Mouse (Mus musculus): ENCODE results near the gene Dis3l2. TPM values are rescaled to one million over a fixed set of nuclear protein-coding genes. Genes with fewer than 3 reads are reported as not detected.

Dis3l2 gene
- total RNA-seq, 2 experiments from 2014 or later: 22.8 to 33.2 TPM

- ATAC-seq (replicated peaks; ENCODE audit: low FRiP score, low TSS enrichment, poor library complexity, severe bottlenecking): peak; percentile 72
These were observed 337.5 kb downstream of the Dis3l2 start for GRCm38 (mm10) chr1:87041119-87041518.

GRCm38 (mm10) chr1:87041814-87042438 lies 338.3 kb downstream of the Dis3l2 start:
- ATAC-seq (replicated peaks; ENCODE audit: low FRiP score, low TSS enrichment, poor library complexity, severe bottlenecking): peak; percentile 68

GRCm38 (mm10) chr1:87050072-87050471 lies 346.5 kb downstream of the Dis3l2 start:
- ATAC-seq (replicated peaks; ENCODE audit: low FRiP score, low TSS enrichment, poor library complexity, severe bottlenecking): no peak

- ATAC-seq (replicated peaks; ENCODE audit: low FRiP score, low TSS enrichment, poor library complexity, severe bottlenecking): no peak
These were observed 347.1 kb downstream of the Dis3l2 start for GRCm38 (mm10) chr1:87050700-87051099.

GRCm38 (mm10) chr1:87051369-87051768 lies 347.8 kb downstream of the Dis3l2 start:
- ATAC-seq (replicated peaks; ENCODE audit: low FRiP score, low TSS enrichment, poor library complexity, severe bottlenecking): no peak

GRCm38 (mm10) chr1:87057075-87057474 lies 353.5 kb downstream of the Dis3l2 start:
- ATAC-seq (replicated peaks; ENCODE audit: low FRiP score, low TSS enrichment, poor library complexity, severe bottlenecking): no peak

GRCm38 (mm10) chr1:87059042-87059665 lies 355.5 kb downstream of the Dis3l2 start:
- no peak for ATAC-seq (replicated peaks; ENCODE audit: low FRiP score, low TSS enrichment, poor library complexity, severe bottlenecking)

GRCm38 (mm10) chr1:87060913-87061312 lies 357.3 kb downstream of the Dis3l2 start:
- no peak for ATAC-seq (replicated peaks; ENCODE audit: low FRiP score, low TSS enrichment, poor library complexity, severe bottlenecking)

GRCm38 (mm10) chr1:87070720-87071119 lies 367.1 kb downstream of the Dis3l2 start:
- ATAC-seq (replicated peaks; ENCODE audit: low FRiP score, low TSS enrichment, poor library complexity, severe bottlenecking): peak; percentile 89

GRCm38 (mm10) chr1:87073776-87074175 lies 370.2 kb downstream of the Dis3l2 start:
- no peak for ATAC-seq (replicated peaks; ENCODE audit: low FRiP score, low TSS enrichment, poor library complexity, severe bottlenecking)

- no peak for ATAC-seq (replicated peaks; ENCODE audit: low FRiP score, low TSS enrichment, poor library complexity, severe bottlenecking)
These were observed 382.6 kb downstream of the Dis3l2 start for GRCm38 (mm10) chr1:87086196-87086595.

GRCm38 (mm10) chr1:87086964-87087363 lies 383.4 kb downstream of the Dis3l2 start:
- peak; percentile 47; the same call in 1 of the 2 replicates for ATAC-seq (replicated peaks; ENCODE audit: low FRiP score, low TSS enrichment, poor library complexity, severe bottlenecking)

GRCm38 (mm10) chr1:87089251-87089650 lies 385.6 kb downstream of the Dis3l2 start:
- ATAC-seq (replicated peaks; ENCODE audit: low FRiP score, low TSS enrichment, poor library complexity, severe bottlenecking): no peak

- no peak for ATAC-seq (replicated peaks; ENCODE audit: low FRiP score, low TSS enrichment, poor library complexity, severe bottlenecking)
These were observed 386.2 kb downstream of the Dis3l2 start, which contains the start of gene Alppl2 for GRCm38 (mm10) chr1:87089828-87090227. Gene Alppl2 (minus strand): TSS chr1:87089928.

GRCm38 (mm10) chr1:87095642-87096041 lies 392.0 kb downstream of the Dis3l2 start:
- no peak for ATAC-seq (replicated peaks; ENCODE audit: low FRiP score, low TSS enrichment, poor library complexity, severe bottlenecking)

- ATAC-seq (replicated peaks; ENCODE audit: low FRiP score, low TSS enrichment, poor library complexity, severe bottlenecking): peak; percentile 78
These were observed 394.9 kb downstream of the Dis3l2 start for GRCm38 (mm10) chr1:87098358-87098975.

Other genes starting within 250 kb of the Dis3l2 start
- gene Ptma, start 177.1 kb upstream of the Dis3l2 start, total RNA-seq (2014; fragmentation: Nextera tagmentation): 2,834 and 3,273 TPM in 2 replicates
- gene Ptma, start 177.1 kb upstream of the Dis3l2 start, total RNA-seq (2017): 4,983 and 7,914 TPM in 2 replicates
- 36.5 and 52.7 TPM in 2 replicates for gene Pde6d, start 121.2 kb upstream of the Dis3l2 start, total RNA-seq (2014; fragmentation: Nextera tagmentation)
- gene Pde6d, start 121.2 kb upstream of the Dis3l2 start, total RNA-seq (2017): 13.2 TPM in 2 replicates
- 21.2 and 25.6 TPM in 2 replicates for gene Cops7b, start 120.9 kb upstream of the Dis3l2 start, total RNA-seq (2014; fragmentation: Nextera tagmentation)
- gene Cops7b, start 120.9 kb upstream of the Dis3l2 start, total RNA-seq (2017): 17.2 and 19.1 TPM in 2 replicates
- gene Nppc, start 33.2 kb upstream of the Dis3l2 start, total RNA-seq (2014; fragmentation: Nextera tagmentation): not detected in 2 replicates
- 0.70 and 0.80 TPM in 2 replicates for gene Nppc, start 33.2 kb upstream of the Dis3l2 start, total RNA-seq (2017)

Data from megakaryocyte-erythroid progenitor cell, adult 5-6 weeks (primary cell).